Mouse (Mus musculus): ENCODE measurements at regions not wholly inside any gene's neighbourhood (a gene's known extent, or its start where the extent isn't known, plus 50 kb on each side); places are given as distances from the start of the nearest gene placed in this dataset.

- H3K4me2 ChIP-seq, result no peak overlapping the region
- H3K9ac ChIP-seq, result no peak overlapping the region
- ATAC-seq (ENCODE audit: low FRiP score), result no peak
- no peaks in the 10 kb centered on the region for H3K27me3 ChIP-seq
- WGBS, result 80% methylated on average over 9 of the region's 9 CpGs
- no peak overlapping the region for H3K27ac ChIP-seq
- no peaks in the 10 kb centered on the region for H3K36me3 ChIP-seq
- H3K4me1 ChIP-seq (replicated peaks), result peaks cover 23% of the 10 kb centered on the region
- no peak overlapping the region for H3K4me3 ChIP-seq
- no peaks in the 10 kb centered on the region for H3K9me3 ChIP-seq
Observed at GRCm38 (mm10) chr3:38227121-38227520, 257.5 kb downstream of the Ankrd50 start.

GRCm38 (mm10) chr3:38226147-38226546 is 258.5 kb downstream of the Ankrd50 start:
- Histone ChIP-seq H3K27me3 (no peaks in the 10 kb centered on the region), H3K9me3 (no peaks in the 10 kb centered on the region), H3K27ac (no peak overlapping the region), H3K4me1 (replicated peaks) (peaks cover 17% of the 10 kb centered on the region), H3K4me2 (no peak overlapping the region), H3K9ac (no peak overlapping the region), H3K4me3 (no peak overlapping the region), H3K36me3 (no peaks in the 10 kb centered on the region)
- ATAC-seq (ENCODE audit: low FRiP score), result no peak
- WGBS, result 79% methylated on average over 2 of the region's 2 CpGs

GRCm38 (mm10) chr3:38221834-38222215 is 262.8 kb downstream of the Ankrd50 start:
- ATAC-seq (ENCODE audit: low FRiP score), result no peak
- no peak overlapping the region for H3K27ac ChIP-seq

DNA sequence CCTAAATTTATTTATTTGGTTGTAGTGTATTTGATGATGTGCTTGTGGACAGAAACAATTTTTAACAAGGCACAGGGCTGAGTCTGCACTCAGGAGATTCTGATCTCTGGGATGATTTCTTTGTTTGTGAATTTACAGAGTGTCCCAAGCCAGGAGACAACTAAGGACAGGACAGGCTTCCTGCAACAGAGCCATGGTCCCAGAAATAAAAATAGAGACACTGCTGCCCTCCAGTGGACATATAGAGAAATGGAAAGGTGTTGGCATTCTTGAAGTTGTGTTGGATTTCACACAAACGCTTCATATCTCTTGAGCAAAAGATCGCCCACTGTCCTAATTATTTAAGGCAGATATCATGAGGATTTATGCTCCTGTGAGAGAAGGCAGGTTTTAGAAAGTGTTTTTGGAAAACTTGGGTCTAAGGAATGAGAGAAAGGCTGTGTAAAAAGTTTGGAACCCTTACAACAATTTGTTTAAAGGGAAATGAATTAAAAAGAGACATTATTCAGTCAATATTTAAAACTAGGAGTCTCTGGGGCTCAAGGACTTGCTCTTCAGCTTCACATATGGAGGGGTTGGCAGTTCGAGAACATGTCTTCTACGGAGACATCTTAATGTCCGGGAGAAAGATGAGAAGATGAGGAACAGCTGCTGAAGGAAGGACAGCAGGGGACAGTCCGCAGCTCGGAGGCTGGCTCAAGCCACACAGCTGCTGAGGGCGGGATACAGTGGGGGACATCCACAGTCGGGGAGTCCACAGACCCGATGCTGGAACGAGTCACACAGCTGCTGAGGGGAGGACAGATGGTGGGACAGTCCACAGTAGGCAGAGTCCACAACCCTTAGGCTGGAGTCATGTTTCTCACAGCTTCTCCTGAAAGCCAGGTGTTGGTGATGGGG is 263.5 kb downstream of the Ankrd50 start:
- Histone ChIP-seq H3K4me3 (no peak overlapping the region), H3K36me3 (no peaks in the 10 kb centered on the region), H3K4me2 (no peak overlapping the region), H3K9ac (no peak overlapping the region), H3K27me3 (no peaks in the 10 kb centered on the region), H3K4me1 (replicated peaks) (no peaks in the 10 kb centered on the region), H3K27ac (no peak overlapping the region), H3K9me3 (no peaks in the 10 kb centered on the region)
- ATAC-seq (ENCODE audit: low FRiP score), result 0 out of 2 replicates have a peak, but pooled peaks have one; percentile 54
- WGBS, result 53% methylated on average over 11 of the region's 11 CpGs

More at GRCm38 (mm10) chr3:38221834-38222215, 262.8 kb downstream of the Ankrd50 start:
- Histone ChIP-seq H3K36me3 (no peaks in the 10 kb centered on the region), H3K4me2 (no peak overlapping the region), H3K4me3 (no peak overlapping the region), H3K9me3 (no peaks in the 10 kb centered on the region), H3K4me1 (replicated peaks) (no peaks in the 10 kb centered on the region), H3K9ac (no peak overlapping the region), H3K27me3 (no peaks in the 10 kb centered on the region)
- WGBS, result 85% methylated on average over 8 of the region's 8 CpGs

- ATAC-seq (ENCODE audit: low FRiP score), result no peak
- Histone ChIP-seq H3K27ac (no peak overlapping the region), H3K9ac (no peak overlapping the region), H3K9me3 (no peaks in the 10 kb centered on the region), H3K27me3 (no peaks in the 10 kb centered on the region), H3K4me1 (replicated peaks) (no peaks in the 10 kb centered on the region), H3K4me2 (no peak overlapping the region), H3K36me3 (no peaks in the 10 kb centered on the region), H3K4me3 (no peak overlapping the region)
- WGBS, result 91% methylated on average over 3 of the region's 3 CpGs
Observed at GRCm38 (mm10) chr3:38209081-38209480, 275.6 kb downstream of the Ankrd50 start.

GRCm38 (mm10) chr3:38207867-38208266 is 276.8 kb downstream of the Ankrd50 start:
- ATAC-seq (ENCODE audit: low FRiP score), result no peak
- WGBS, result 100% methylated on average over 1 of the region's 1 CpGs

GRCm38 (mm10) chr3:38201861-38202656 is 282.6 kb downstream of the Ankrd50 start:
- ATAC-seq (ENCODE audit: low FRiP score), result no peak
- WGBS, result 77% methylated on average over 10 of the region's 10 CpGs
- H3K27ac ChIP-seq, result no peak overlapping the region

More at GRCm38 (mm10) chr3:38207867-38208266, 276.8 kb downstream of the Ankrd50 start:
- no peak overlapping the region for H3K4me2 ChIP-seq
- H3K27ac ChIP-seq, result no peak overlapping the region
- H3K27me3 ChIP-seq, result no peaks in the 10 kb centered on the region
- no peak overlapping the region for H3K9ac ChIP-seq
- no peaks in the 10 kb centered on the region for H3K9me3 ChIP-seq
- no peak overlapping the region for H3K4me3 ChIP-seq
- no peaks in the 10 kb centered on the region for H3K4me1 ChIP-seq (replicated peaks)
- no peaks in the 10 kb centered on the region for H3K36me3 ChIP-seq

GRCm38 (mm10) chr3:38194001-38194400 is 290.6 kb downstream of the Ankrd50 start:
- Histone ChIP-seq H3K4me1 (replicated peaks) (no peaks in the 10 kb centered on the region), H3K4me2 (no peak overlapping the region), H3K27me3 (no peaks in the 10 kb centered on the region), H3K27ac (no peak overlapping the region), H3K36me3 (no peaks in the 10 kb centered on the region), H3K9me3 (no peaks in the 10 kb centered on the region), H3K4me3 (no peak overlapping the region), H3K9ac (no peak overlapping the region)
- no peak for ATAC-seq (ENCODE audit: low FRiP score)
- 78% methylated on average over 4 of the region's 4 CpGs for WGBS

More at GRCm38 (mm10) chr3:38201861-38202656, 282.6 kb downstream of the Ankrd50 start:
- no peaks in the 10 kb centered on the region for H3K4me1 ChIP-seq (replicated peaks)
- no peak overlapping the region for H3K4me3 ChIP-seq
- no peaks in the 10 kb centered on the region for H3K36me3 ChIP-seq
- H3K4me2 ChIP-seq, result no peak overlapping the region
- no peaks in the 10 kb centered on the region for H3K9me3 ChIP-seq
- H3K27me3 ChIP-seq, result no peaks in the 10 kb centered on the region
- no peak overlapping the region for H3K9ac ChIP-seq

DNA sequence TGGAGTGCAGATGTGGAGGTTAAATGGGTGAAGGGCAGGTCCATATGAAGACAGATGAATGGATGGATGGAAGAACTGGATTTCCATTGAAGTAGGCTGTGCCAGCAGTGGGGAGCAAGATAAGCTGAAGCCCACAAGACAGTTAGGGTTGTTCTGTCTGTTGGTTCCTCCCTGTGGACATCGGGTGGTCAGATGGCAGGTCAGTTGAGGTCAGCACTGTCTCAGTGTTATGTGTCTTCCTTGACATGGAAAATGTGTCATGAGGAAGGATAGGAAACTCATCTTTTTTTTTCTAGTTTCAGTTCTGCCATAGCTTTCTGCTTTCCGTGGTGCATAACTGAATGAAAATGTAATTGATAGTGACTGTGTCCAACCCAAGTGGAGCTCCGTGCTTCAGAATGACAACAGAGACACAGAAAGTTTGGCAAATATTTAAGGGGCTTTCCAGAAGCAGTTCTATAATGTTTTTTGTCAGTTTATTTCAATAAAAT is 297.2 kb downstream of the Ankrd50 start:
- H3K9ac ChIP-seq, result no peak overlapping the region
- whole genome bisulfite sequencing, result 95% methylated on average over 3 of the region's 3 CpGs
- no peak overlapping the region for H3K4me2 ChIP-seq
- H3K4me3 ChIP-seq, result no peak overlapping the region
- no peak overlapping the region for H3K27ac ChIP-seq
- no peaks in the 10 kb centered on the region for H3K27me3 ChIP-seq
- no peaks in the 10 kb centered on the region for H3K9me3 ChIP-seq
- H3K36me3 ChIP-seq, result no peaks in the 10 kb centered on the region
- H3K4me1 ChIP-seq (replicated peaks), result no peaks in the 10 kb centered on the region
- ATAC-seq (ENCODE audit: low FRiP score), result no peak

GRCm38 (mm10) chr3:38186503-38186902 is 298.1 kb downstream of the Ankrd50 start:
- 94% methylated on average over 1 of the region's 1 CpGs for WGBS
- H3K4me2 ChIP-seq, result no peak overlapping the region
- H3K27me3 ChIP-seq, result no peaks in the 10 kb centered on the region
- no peak overlapping the region for H3K27ac ChIP-seq
- no peaks in the 10 kb centered on the region for H3K9me3 ChIP-seq
- no peak overlapping the region for H3K4me3 ChIP-seq
- no peak for ATAC-seq (ENCODE audit: low FRiP score)
- H3K4me1 ChIP-seq (replicated peaks), result no peaks in the 10 kb centered on the region
- no peak overlapping the region for H3K9ac ChIP-seq
- H3K36me3 ChIP-seq, result no peaks in the 10 kb centered on the region

GRCm38 (mm10) chr3:38178295-38178694 is 306.3 kb downstream of the Ankrd50 start:
- no peaks in the 10 kb centered on the region for H3K4me1 ChIP-seq (replicated peaks)
- H3K9ac ChIP-seq, result no peak overlapping the region
- no peak overlapping the region for H3K4me2 ChIP-seq
- H3K27me3 ChIP-seq, result no peaks in the 10 kb centered on the region
- H3K4me3 ChIP-seq, result no peak overlapping the region
- no peak for ATAC-seq (ENCODE audit: low FRiP score)
- H3K9me3 ChIP-seq, result no peaks in the 10 kb centered on the region
- no peaks in the 10 kb centered on the region for H3K36me3 ChIP-seq
- no peak overlapping the region for H3K27ac ChIP-seq

DNA sequence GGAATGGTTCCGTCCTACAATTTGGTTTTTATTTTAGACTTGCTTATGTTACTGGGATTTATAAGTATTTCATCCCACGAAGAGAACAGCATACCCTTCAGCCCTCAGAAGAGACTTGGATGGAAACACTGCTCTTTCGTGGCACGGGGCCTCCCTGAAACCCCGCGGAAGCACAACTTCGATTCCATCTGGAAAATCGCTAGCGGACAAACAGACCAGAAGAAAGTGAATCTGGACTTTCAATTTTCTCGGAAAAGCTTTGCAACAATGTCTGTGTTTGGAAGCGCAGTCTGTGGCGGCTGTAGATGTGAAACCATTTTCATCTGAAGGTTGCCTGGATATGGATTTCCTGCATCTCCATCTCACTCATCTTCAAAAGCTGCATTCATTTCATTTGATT is 308.7 kb downstream of the Ankrd50 start:
- Histone ChIP-seq H3K9me3 (no peaks in the 10 kb centered on the region), H3K4me3 (no peak overlapping the region), H3K4me1 (replicated peaks) (no peaks in the 10 kb centered on the region), H3K27ac (no peak overlapping the region), H3K4me2 (no peak overlapping the region), H3K27me3 (no peaks in the 10 kb centered on the region), H3K9ac (no peak overlapping the region), H3K36me3 (no peaks in the 10 kb centered on the region)
- 91% methylated on average over 12 of the region's 12 CpGs for WGBS
- no peak for ATAC-seq (ENCODE audit: low FRiP score)

Measured in hindbrain, embryonic 13.5 days (tissue).